Mouse (Mus musculus) small intestine, adult 2 months (tissue): ENCODE data around the gene Tlr13.

Experiments
- CTCF ChIP-seq: fragments of 200-500 bp; IDR thresholded peaks from 2 replicates; pipeline ENCODE4 v1.5.1; 2012; ENCODE audit warnings: low read depth, mild to moderate bottlenecking, control low read depth, inconsistent platforms, low read length, moderate library complexity, mixed read lengths; ENCODE audit not compliant: insufficient replicate concordance, insufficient read length; ENCODE audit errors: extremely low read depth
- POLR2A ChIP-seq: fragments of 200-500 bp; IDR thresholded peaks from 2 replicates; pipeline ENCODE4 v1.6.1; 2012; ENCODE audit warnings: low read depth, mild to moderate bottlenecking, control low read depth, inconsistent platforms, low read length, moderate library complexity

DNA sequence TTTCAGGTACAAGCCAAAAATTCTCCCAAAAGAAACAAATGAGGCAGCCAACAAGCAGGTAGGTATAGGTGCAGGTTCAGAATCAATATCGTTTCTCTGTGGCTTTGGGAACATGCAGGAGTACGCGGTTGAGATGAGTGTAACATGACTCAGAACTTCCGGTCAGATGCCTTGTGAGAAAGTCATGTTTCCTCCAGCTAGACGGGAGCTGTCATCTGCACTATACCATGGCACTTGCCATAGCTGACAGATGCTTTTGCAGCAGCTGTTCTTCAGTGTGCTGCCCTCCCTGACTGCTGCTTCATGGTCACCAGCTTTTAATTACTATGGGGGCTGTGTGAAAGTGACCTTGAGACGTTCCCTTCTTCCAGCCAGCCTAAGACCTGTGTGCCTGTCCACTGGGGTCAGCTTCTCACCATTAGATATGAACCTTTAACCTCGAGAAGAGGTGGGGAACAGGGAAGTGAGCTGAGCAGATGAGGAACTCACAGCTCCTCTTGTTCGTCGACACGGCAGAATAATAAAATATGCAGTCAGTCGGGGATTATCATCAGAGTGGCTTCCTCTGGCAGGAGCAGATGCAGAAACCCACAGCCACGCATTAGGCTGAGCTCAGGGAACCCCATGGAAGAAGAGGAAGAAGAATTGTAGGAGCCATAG is 7.0 kb upstream of the Tlr13 start:
- TF ChIP-seq POLR2A, result no peak
- no peak for TF ChIP-seq CTCF
